Mouse (Mus musculus) 3134 (cell line): Measurements from ENCODE around the gene Gmppa.
A peak's percentile ranks its signal among the peaks of the same experiment; 100 is the strongest.

Source experiments
- DNase-seq: peaks from one replicate; pipeline ENCODE4 v3.0.0-alpha.2; 2011; ENCODE audit warnings: low spot score; ENCODE audit not compliant: insufficient read length; ENCODE audit errors: extremely low read depth

Gene Gmppa

DNA sequence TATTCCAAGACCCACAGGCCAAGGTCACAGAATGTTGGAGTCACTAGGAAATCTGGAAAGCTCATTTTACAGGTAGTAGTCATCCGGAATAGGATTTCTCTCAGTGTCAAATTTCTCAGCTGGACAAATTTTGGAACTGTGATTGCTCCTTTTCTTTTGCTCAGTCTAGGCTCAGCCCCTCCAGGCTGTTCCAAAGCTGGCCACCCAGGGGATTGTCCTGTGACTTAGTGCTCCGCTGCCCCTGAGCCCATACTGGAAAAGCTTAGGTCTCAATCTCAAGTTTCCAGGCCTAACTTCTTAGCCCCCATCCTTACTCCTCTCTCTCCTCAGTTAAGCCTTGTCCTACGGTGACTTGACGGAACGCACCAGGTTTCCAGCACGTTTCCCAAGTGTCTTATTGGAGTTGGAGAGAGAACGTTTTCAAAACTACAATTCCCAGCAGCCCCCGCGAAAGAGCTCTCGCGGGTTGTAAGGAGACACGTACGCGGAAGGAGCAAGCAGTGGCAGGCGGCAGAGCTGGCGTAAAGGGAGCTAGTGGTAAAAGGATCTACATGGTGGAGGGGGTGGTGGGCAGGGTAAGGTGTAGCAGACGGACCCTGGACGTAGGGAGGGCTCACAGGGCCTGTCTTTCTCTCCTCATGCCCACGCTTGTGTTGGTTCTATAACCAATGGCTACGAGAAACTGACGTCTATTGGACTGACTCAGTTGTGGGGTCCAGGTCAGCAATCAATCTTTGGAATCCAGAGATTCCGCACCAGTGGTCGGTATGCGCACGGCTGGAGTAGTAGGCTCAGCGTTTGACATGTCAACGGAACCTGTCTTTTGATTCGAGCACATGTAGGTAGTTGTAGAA, at the start of gene Gmppa:
Gene Gmppa (plus strand): TSS at position 456 of the 854 bp plus-strand sequence.
- DNase-seq: peak; percentile 80

DNA sequence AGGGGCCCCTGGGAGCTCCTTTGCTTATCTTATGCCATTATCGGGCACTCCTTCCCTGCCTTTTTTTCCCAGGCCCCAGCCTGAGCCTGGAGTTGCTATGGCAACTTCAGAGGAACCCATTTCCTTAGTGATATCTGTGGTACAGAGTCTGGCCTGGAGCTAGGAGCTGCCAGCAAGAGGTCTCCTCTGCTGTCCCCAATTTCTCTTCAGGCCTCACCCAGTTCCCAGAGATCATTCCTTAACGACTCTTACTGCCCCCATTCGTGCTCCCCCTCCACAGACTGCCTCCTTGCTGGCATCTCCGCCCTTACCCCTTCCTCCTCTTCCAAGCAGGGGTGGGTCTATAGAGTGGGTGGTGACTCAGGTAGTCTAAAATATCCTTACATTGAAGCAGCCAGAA, 49.6 kb upstream of the Gmppa start:
- DNase-seq: no peak

DNA sequence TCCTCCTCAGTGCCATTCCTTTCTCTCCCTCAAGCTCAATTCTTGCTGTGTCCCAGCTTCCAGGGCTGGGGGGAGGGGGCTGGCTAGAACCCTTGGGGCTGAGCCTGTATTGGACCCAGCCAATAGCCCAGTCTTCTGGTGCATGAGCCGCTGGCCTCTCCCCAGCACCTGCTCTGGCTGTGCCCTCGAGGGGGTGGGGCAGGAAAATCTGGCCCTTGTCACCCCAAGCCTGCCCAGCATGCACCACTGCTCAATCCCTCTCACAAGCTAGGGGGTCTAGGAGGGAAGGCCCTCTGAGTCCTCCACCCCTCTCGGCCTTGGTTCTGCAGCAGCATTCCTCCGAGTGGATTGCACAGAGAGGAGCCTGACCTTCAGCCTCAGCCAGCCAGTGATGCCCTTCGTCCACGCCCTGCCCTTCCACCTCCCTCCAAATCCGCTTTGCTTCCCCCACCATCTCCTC, 48.2 kb upstream of the Gmppa start:
- no peak for DNase-seq

DNA sequence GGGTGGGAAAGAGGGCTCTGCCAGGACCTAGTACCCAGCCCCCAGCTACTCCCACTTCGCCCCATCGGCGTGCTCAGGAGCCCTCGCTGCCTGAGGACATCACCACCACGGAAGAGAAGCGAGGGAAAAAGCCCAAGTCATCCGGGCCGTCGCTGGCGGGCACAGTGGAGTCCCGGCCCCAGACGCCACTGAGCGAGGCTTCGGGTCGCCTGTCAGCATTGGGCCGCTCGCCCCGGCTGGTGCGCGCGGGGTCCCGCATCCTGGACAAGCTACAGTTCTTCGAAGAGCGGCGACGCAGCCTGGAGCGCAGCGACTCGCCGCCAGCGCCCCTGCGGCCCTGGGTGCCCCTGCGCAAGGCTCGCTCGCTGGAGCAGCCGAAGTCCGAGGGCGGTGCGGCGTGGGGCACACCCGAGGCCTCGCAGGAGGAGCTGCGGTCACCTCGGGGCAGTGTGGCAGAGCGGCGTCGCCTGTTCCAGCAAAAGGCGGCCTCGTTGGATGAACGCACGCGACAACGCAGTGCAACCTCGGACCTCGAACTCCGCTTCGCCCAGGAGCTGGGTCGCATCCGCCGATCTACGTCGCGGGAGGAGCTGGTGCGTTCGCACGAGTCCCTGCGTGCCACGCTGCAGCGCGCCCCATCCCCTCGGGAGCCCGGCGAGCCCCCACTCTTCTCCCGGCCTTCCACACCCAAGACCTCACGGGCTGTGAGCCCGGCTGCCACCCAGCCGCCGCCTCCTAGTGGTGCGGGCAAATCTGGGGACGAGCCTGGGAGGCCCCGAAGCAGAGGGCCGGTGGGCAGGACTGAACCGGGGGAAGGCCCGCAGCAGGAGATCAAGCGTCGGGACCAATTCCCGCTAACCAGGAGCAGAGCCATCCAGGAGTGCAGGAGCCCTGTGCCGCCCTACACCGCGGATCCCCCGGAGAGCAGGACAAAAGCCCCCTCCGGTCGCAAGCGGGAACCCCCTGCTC, 47.5 kb upstream of the Gmppa start:
- no peak for DNase-seq

DNA sequence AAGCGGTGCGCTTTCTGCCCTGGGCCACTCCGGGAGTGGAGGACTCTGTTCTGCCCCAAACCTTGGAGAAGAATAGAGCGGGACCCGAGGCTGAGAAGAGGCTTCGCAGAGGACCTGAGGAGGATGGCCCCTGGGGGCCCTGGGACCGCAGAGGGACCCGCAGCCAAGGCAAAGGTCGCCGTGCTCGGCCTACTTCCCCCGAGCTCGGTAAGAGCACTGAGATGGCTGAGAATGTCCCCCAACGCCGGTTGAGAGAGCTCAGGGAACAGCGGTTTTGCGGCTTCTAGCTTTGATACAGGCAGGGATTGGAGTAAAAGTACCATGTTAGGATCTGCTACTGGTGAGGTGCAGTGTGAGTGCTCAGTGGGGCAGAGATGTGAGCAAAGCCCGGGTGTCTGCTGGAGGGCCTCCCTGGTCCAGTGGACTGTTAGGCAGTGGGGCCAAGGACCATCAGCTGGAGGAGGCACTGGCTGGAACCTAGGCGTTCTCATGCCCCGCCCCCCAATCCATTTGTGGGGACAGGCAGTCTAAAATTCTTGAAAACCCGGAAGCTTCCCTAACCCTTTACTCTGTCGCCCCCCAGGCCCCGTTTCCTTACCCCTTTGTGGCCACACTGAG, 46.7 kb upstream of the Gmppa start:
- DNase-seq: no peak

DNA sequence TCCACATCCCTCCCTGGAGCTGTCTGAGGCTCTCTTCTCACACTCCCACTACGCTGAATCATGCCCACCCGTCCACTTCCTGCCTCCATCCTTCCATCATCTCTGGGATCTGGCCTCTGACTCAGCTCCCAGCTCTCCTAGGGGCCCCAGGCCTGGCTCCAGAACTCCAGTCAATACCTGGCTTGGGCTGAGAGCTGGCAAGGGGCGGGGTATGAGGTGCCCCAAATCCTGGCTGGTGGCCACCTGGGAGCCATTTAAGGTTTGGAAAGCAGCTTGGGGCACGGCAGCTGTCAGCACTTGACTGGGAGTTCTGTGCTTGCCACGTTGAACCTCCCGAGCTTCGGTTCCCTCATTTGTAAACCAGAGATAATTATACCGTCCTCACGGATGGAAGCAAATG, 42.6 kb upstream of the Gmppa start:
- DNase-seq: peak; percentile 83

DNA sequence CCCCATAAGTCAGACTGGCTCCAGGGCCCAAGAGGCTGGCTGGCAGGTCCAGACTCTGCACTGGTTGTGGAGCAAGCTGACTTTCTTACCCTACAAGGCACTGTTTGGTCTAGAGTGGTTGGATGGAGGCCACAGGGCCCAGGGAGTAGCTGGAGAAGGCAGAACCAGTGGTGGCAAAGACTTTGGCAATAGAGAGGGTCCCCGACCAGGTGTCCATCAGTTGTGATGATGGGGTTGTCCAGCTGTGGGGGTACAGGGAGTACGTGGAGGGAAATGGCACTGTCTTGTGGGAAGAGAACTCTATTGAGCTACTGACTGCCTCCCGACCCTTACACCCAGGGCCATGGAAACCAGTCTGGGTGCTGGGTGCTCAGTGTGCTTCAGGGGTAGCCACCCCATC, 41.9 kb upstream of the Gmppa start:
- no peak for DNase-seq

DNA sequence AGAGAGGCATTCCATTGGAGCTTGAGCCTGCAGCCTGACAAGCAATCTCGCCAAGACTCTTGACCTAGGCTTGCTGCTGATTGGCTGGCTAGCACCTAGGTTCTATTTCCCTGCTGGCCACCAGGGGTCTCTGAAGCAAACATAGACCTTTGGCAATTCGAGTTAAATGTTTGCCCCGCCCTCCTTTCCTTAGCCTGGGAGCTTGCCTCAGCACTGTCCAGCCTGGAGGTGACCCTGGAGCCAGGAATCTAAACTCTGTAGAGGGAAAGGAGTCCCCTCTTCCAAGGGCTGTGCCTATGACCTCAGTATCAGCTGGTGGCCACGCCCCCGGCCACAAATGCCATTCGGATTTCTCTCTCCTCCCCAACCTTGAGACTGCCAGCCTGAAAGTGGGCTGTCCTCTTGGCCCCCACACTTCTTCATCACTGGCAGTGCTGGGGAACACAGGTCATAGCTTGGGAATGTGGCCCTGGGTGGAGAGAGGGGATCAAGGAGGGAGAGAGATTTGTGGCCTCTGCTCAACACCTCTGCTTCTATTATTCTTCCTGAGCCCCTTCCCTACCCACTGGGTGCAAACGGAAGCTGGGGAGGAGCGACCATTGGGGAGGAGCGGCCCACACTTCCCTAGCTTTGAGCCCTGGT, 36.8 kb upstream of the Gmppa start:
- DNase-seq: peak; percentile 87

DNA sequence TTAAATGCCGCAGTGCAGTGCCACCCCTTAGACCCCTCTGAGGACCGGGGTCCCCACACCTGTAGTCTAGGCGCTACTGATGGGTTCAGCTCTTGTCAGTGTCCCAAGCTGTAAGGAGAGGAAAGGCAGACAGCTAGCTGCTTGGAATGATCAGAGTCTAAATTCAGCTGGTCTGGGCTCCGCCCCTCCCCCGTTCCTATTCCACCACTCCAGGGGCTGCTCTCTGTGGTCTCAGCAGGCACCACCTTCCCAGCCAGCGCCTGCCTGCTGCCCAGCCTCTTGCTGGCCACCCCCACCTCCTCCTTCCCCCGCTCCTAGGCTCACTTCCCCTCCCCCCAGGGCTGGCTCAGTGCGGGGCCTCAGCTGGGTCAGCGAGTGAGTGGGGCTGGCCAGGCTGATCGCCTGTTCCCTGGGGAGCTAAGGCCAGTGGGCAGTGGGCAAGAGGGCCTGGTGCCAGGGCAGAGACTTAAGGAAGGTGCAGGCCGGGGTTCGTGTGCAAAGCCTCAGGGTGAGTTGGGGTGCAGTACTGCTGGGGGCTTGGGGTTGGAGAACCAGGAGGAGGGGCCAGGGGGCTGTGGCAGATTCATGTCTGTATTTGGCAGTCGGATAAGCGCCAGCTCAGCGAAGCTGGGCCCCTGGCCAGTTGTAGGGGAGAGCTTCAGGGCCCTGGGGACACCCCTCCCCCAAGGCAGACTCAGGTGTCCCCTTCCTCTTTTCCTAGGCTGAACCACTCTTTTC, 35.8 kb upstream of the Gmppa start:
- peak; percentile 93 for DNase-seq

DNA sequence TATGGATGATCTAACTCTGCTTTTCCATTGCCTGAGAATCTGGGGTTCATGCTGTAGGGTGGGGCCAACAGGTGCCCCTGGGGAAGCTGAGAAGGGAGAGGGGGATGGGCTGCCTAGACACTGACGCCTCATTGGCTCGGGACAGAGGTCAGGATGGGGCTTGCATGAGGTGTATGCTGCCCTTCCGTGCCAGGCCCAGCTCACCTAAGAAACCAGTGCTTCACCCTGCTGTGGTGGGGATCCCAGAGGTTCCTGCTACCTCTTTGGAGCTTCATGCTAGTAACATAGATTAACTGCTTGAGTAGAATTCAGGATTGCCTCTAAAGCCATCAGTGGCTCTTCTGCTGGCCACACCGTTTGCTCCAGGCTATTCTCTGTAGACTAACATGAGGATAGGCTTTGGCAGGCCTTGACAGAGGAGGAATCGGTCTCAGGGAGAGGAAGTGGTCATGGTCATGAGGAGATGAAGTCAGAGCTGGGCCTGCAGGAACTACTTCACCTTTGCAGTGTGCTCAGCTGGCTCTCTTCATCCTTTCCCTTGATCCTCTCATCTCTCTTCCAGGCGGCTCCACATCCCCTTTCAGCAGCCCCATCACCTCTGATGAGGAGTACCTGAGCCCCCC, 35.1 kb upstream of the Gmppa start:
- no peak for DNase-seq

DNA sequence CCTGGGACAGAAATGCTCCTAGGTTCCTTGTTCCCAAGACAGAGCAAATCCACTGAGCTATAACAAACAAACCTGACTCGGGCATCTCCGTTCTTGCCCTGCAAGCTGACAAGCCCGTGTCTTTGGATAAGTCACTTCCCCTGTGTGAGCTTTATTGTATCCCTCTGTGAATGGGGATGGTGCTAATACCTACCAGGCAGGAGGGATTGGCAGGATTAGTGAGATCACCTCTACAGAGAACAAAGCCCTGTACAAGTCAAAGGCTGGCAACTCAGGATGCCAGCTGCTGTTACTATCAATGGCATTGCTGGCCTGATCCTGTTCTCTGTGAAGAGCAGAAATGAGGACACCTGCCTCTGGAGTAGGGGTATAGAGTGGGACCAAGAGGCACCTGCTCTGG, 30.2 kb upstream of the Gmppa start:
- no peak for DNase-seq

DNA sequence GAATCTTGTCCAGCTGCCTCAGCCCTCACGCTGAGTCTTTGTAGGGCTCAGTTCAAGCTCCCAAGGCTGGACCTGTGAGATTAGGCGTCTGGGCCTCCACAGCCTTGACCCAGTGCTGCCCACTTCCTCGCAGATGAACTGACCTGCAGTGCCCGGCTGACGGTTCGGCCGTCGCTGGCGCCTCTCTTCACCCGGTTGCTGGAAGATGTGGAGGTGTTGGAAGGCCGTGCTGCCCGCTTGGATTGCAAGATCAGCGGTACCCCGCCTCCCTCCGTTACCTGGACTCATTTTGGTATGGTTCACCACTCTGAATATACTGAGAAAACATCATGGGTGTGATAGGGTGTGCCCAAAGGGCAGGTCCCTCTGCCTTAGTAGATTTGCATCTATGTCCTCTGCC, 29.6 kb upstream of the Gmppa start:
- DNase-seq: no peak

DNA sequence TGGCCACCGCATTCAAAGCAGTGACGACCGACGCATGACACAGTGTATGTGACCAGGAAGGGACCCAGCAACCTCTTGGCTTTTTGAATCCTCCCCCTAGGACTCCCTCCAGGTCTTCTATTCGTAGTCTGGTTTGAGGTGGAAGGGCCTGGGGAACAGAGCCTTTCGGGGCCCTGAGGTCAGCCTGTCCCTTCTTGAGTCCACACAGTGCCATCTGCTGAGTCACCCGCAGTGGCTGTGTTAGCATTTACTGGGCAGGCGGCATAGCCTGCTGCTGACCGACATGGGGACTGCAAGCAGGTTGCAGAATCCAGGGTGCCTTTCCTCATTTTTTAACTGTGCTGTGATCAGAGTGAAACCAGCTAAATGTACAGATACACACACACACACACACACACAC, 28.7 kb upstream of the Gmppa start:
- DNase-seq: no peak

DNA sequence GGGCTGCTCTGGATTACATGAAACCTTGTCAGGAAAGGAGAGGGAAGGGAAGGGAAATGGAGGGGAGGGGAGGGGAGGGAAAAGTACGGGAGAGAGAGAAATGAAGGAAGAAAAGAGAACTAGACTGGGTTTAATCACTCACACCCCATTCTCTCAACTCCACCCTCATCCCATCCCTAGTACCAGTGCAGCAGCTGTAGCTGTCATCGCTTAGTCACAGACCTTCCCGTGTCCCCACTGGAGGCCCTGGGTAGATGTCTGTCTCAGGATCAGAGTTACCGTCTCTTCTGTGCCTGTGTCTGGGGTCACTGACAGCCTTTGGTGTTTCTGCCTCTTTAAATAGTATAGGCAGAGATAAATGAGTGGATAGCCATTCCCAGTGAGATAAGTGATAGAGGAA, 27.5 kb upstream of the Gmppa start:
- DNase-seq: no peak

DNA sequence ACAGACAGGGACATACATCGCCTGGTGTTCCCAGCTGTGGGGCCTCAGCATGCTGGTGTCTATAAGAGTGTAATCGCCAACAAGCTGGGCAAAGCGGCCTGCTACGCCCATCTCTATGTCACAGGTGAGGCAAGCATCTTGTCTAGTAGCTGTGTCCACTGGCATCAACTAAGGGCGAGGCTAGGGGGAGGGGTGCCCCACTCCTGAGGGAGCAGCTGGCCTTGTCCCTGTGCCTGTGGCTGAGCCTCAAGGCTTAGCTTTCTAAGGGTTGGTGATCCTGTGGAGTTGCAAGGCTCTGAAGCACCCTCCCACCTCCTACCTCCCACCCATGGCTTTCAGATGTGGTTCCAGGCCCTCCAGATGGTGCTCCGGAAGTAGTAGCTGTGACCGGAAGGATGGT, 25.8 kb upstream of the Gmppa start:
- no peak for DNase-seq

DNA sequence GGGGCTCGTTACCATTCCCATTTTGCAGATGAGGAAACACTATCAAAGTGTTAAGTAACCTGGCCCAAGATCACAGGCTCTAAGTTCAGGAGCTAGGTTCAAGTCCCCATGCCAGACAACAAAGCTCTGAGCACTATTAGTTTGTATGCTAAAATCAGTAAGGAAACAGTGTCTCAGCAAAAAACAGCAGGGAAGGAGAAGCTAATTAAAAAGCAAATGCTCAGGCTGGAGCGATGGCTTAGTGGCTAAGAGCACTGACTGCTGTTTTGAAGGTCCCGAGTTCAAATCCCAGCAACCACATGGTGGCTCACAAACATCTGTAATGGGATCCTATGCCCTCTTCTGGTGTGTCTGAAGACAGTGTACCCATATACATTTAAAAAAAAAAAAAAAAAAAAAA, 23.5 kb upstream of the Gmppa start:
- DNase-seq: no peak

DNA sequence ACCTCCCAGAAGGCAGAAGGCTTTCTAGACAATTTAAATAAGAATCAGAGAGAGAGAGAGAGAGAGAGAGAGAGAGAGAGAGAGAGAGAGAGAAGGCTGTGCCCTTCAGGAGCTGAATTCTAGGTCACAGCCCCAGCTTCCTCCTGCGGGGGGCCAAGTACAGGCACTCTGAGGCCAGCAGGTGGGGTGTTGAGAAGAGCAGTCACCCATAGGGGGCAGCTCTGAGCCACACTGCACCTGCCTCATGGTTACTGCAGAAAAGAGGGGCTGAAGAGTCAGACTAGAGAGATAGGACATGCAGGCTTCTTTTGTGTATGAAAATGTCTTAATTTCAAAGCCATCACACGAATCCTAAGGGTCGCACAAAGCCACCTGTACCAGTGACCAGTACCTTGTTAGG, 22.0 kb upstream of the Gmppa start:
- DNase-seq: no peak

DNA sequence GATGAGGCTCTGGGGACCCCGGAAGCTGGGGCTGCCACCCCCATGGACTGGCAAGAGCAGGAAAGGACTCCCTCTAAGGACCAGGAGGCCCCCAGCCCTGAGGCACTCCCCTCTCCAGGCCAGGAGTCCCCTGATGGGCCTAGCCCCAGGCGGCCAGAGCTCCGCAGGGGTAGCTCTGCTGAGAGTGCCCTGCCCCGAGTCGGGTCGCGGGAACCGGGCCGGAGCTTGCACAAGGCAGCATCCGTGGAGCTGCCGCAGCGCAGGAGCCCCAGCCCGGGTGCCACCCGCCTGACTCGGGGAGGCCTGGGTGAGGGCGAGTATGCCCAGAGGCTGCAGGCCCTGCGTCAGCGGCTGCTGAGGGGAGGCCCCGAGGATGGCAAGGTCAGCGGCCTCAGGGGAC, 13.9 kb upstream of the Gmppa start:
- no peak for DNase-seq

DNA sequence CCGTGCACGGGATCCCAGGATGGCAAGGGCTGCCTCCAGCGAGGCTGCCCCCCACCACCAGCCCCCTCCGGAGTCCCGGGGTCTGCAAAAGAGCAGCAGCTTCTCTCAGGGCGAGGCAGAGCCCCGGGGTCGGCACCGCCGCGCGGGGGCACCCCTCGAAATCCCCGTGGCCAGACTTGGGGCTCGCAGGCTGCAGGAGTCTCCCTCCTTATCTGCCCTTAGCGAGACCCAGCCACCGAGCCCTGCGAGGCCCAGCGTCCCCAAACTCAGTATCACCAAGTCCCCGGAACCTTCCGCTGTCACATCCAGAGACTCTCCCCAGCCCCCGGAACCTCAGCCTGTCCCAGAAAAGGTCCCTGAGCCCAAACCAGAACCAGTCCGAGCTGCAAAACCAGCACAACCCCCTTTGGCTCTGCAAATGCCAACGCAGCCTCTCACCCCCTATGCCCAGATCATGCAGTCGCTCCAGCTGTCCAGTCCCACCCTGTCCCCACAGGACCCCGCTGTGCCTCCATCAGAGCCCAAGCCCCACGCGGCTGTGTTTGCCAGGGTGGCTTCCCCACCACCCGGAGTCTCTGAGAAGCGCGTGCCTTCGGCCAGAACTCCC, 13.4 kb upstream of the Gmppa start:
- DNase-seq: no peak
